Mouse (Mus musculus) G1E (cell line): ENCODE data around the gene Cwc15.

Source experiments
- CTCF ChIP-seq: IDR thresholded peaks from 2 replicates; pipeline ENCODE4 v1.5.1; 2012; ENCODE audit warnings: low read depth, low read length, inconsistent platforms, mixed read lengths
- GATA1 ChIP-seq: IDR thresholded peaks from 2 replicates; pipeline ENCODE4 v1.6.1; 2012; ENCODE audit warnings: borderline replicate concordance, low read length, inconsistent platforms, mixed read lengths
- GATA2 ChIP-seq: IDR thresholded peaks from 2 replicates; pipeline ENCODE4 v1.6.1; 2012; ENCODE audit warnings: low read depth, low read length, inconsistent platforms, borderline replicate concordance
- POLR2AphosphoS5 ChIP-seq: IDR thresholded peaks from 2 replicates; pipeline ENCODE4 v1.6.1; 2012; ENCODE audit warnings: low read depth, low read length, inconsistent platforms; ENCODE audit not compliant: insufficient replicate concordance
- TAL1 ChIP-seq: conservative IDR thresholded peaks from 2 replicates; pipeline ENCODE4 v1.6.1; 2012; ENCODE audit warnings: low read depth, low read length, inconsistent platforms, mixed read lengths

GRCm38 (mm10) chr9:14548366-14548761, 47.9 kb downstream of the Cwc15 start:
- TF ChIP-seq CTCF: no peak
- no peak for TF ChIP-seq TAL1
- no peak for TF ChIP-seq POLR2AphosphoS5
- no peak for TF ChIP-seq GATA1
- no peak for TF ChIP-seq GATA2
